Mouse (Mus musculus) midbrain, postnatal 0 days (tissue): ENCODE results near the gene Ptgfrn. TPM values are rescaled to one million over a fixed set of nuclear protein-coding genes. Genes with fewer than 3 reads are reported as not detected.

Experiments used
- ATAC-seq: fragments of 200-750 bp; cut with Nextera tagmentation; 2 replicates; pipeline ENCODE4 v1.8.0; 2017; ENCODE audit warnings: moderate number of reproducible peaks, mild to moderate bottlenecking, moderate TSS enrichment, moderate library complexity; ENCODE audit not compliant: low FRiP score
- DNase-seq: peaks from one replicate; pipeline ENCODE4 v3.0.0-alpha.2; 2015; ENCODE audit warnings: low spot score
- H3K27ac ChIP-seq: fragments of 300-500 bp; sonication (generic); 2 replicates; pipeline ENCODE4 v1.5.1; 2014; ENCODE audit warnings: low read depth, mild to moderate bottlenecking, low read length, mixed read lengths
- H3K27me3 ChIP-seq: fragments of 300-500 bp; sonication (generic); 2 replicates; pipeline ENCODE4 v1.6.1; 2014; ENCODE audit warnings: low read length, control low read depth, mixed read lengths; ENCODE audit not compliant: insufficient read depth
- H3K36me3 ChIP-seq: fragments of 300-500 bp; sonication (generic); 2 replicates; pipeline ENCODE4 v1.6.1; 2014; ENCODE audit warnings: low read length, control low read depth, mixed read lengths; ENCODE audit not compliant: insufficient read depth
- H3K4me1 ChIP-seq: fragments of 300-500 bp; sonication (generic); 2 replicates; pipeline ENCODE4 v1.6.1; 2014; ENCODE audit warnings: mild to moderate bottlenecking, control low read depth, antibody characterized with exemption, low read length, mixed read lengths; ENCODE audit not compliant: insufficient read depth
- H3K4me2 ChIP-seq: fragments of 300-500 bp; sonication (generic); 2 replicates; pipeline ENCODE4 v1.6.1; 2014; ENCODE audit warnings: low read depth, mild to moderate bottlenecking, low read length, mixed read lengths; ENCODE audit not compliant: poor library complexity, severe bottlenecking
- H3K4me3 ChIP-seq: fragments of 300-500 bp; sonication (generic); 2 replicates; pipeline ENCODE4 v1.5.1; 2014; ENCODE audit warnings: low read depth, mild to moderate bottlenecking, low read length, moderate library complexity
- H3K9ac ChIP-seq: fragments of 300-500 bp; sonication (generic); replicated peaks from 2 replicates; pipeline ENCODE4 v1.6.1; 2014; ENCODE audit warnings: mild to moderate bottlenecking, low read length, moderate library complexity, mixed read lengths; ENCODE audit not compliant: poor library complexity, severe bottlenecking
- H3K9me3 ChIP-seq: fragments of 300-500 bp; sonication (generic); 2 replicates; pipeline ENCODE4 v1.6.1; 2016; ENCODE audit warnings: low read length, control low read depth
- CTCF ChIP-seq: IDR thresholded peaks from 2 replicates; pipeline ENCODE4 v1.5.1; 2016; ENCODE audit warnings: antibody characterized with exemption, mild to moderate bottlenecking
- WGBS: fragments of 180-500 bp; shearing (Covaris S2); extraction: QIAGEN DNeasy Blood & Tissue Kit; methylation state at CpG from one replicate; pipeline ENCODE4 v1.1.7; 2014; 5-methylcytosine and 5-hydroxymethylcytosine counted together
- polyA plus RNA-seq: library from polyadenylated mRNA; unstranded; fragments of >200 nt; fragmentation: Nextera tagmentation; extraction: Ambion mirVana; gene quantifications from 2 replicates; pipeline ENCODE4 v1.2.1, GENCODE M21; 2015
- total RNA-seq: library from RNA; depleted of rRNA; stranded (reverse); fragments of >200 nt; gene quantifications from 2 replicates; pipeline ENCODE4 v1.2.3, GENCODE M21; 2014

Gene Ptgfrn
- total and polyA plus RNA-seq, 2 experiments from 2014 or later: 3.8 to 58.5 TPM

GRCm38 (mm10) chr3:101134861-101135260, 24.8 kb upstream of the Ptgfrn start:
- 97% methylated on average over 9 of the region's 9 CpGs for WGBS
- Histone ChIP-seq H3K36me3 (no peaks in the 10 kb centered on the region), H3K27me3 (no peaks in the 10 kb centered on the region), H3K9me3 (no peaks in the 10 kb centered on the region), H3K4me3 (no peak overlapping the region), H3K4me2 (no peak overlapping the region), H3K27ac (no peak overlapping the region), H3K4me1 (no peaks in the 10 kb centered on the region), H3K9ac (no peak overlapping the region)
- DNase-seq (no peak), ATAC-seq (no peak)
- no peak for TF ChIP-seq CTCF

DNA sequence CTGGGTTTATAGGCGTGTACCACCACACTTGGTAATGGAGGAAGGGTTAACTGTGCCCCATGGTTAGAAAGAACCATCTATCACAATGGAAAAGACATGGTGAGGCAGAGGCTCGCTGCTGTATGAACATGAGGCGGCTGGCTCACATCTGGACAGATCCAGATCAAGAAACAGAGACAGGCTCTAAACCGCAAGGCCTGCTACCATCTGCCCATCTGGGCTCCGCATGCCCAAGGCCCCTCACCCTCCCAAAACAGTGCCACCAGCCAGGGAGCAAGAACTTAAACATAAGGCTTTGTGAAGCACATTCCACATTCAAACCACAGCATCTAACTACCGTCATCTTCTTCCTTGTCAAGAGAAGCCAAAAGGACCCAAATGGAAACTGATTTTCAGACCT, 22.9 kb upstream of the Ptgfrn start:
- Histone ChIP-seq H3K9me3 (no peaks in the 10 kb centered on the region), H3K4me3 (no peak overlapping the region), H3K27ac (no peak overlapping the region), H3K36me3 (no peaks in the 10 kb centered on the region), H3K9ac (no peak overlapping the region), H3K27me3 (no peaks in the 10 kb centered on the region), H3K4me2 (no peak overlapping the region), H3K4me1 (no peaks in the 10 kb centered on the region)
- TF ChIP-seq CTCF: no peak
- WGBS: 94% methylated on average over 6 of the region's 6 CpGs
- no peak for ATAC-seq
- no peak for DNase-seq

GRCm38 (mm10) chr3:101131772-101132171, 21.7 kb upstream of the Ptgfrn start:
- H3K4me1 ChIP-seq: no peaks in the 10 kb centered on the region
- DNase-seq (no peak), ATAC-seq (no peak)
- no peak overlapping the region for H3K4me3 ChIP-seq
- 90% methylated on average over 5 of the region's 5 CpGs for WGBS
- no peak for TF ChIP-seq CTCF
- H3K4me2 ChIP-seq: no peak overlapping the region
- no peaks in the 10 kb centered on the region for H3K27me3 ChIP-seq
- H3K9me3 ChIP-seq: no peaks in the 10 kb centered on the region
- H3K36me3 ChIP-seq: no peaks in the 10 kb centered on the region
- no peak overlapping the region for H3K9ac ChIP-seq
- no peak overlapping the region for H3K27ac ChIP-seq

- no peaks in the 10 kb centered on the region for H3K9me3 ChIP-seq
- no peak for DNase-seq
- H3K4me1 ChIP-seq: no peaks in the 10 kb centered on the region
- TF ChIP-seq CTCF: no peak
- no peak overlapping the region for H3K9ac ChIP-seq
- no peak for ATAC-seq
- no peaks in the 10 kb centered on the region for H3K27me3 ChIP-seq
- H3K4me2 ChIP-seq: 0 out of 2 replicates have a peak overlapping the region, but pooled peaks have one; percentile 5
- H3K27ac ChIP-seq: no peak overlapping the region
- H3K36me3 ChIP-seq: no peaks in the 10 kb centered on the region
- WGBS: 6% methylated on average over 11 of the region's 11 CpGs
- H3K4me3 ChIP-seq: no peak overlapping the region
Measured at GRCm38 (mm10) chr3:101130526-101130925, 20.4 kb upstream of the Ptgfrn start.

- Histone ChIP-seq H3K36me3 (no peaks in the 10 kb centered on the region), H3K27ac (no peak overlapping the region), H3K27me3 (no peaks in the 10 kb centered on the region), H3K4me2 (no peak overlapping the region), H3K4me3 (no peak overlapping the region), H3K9ac (no peak overlapping the region), H3K4me1 (no peaks in the 10 kb centered on the region), H3K9me3 (no peaks in the 10 kb centered on the region)
- DNase-seq: no peak
- no peak for TF ChIP-seq CTCF
- no peak for ATAC-seq
- WGBS: 86% methylated on average over 3 of the region's 3 CpGs
Measured at GRCm38 (mm10) chr3:101129620-101130019, 19.5 kb upstream of the Ptgfrn start.

DNA sequence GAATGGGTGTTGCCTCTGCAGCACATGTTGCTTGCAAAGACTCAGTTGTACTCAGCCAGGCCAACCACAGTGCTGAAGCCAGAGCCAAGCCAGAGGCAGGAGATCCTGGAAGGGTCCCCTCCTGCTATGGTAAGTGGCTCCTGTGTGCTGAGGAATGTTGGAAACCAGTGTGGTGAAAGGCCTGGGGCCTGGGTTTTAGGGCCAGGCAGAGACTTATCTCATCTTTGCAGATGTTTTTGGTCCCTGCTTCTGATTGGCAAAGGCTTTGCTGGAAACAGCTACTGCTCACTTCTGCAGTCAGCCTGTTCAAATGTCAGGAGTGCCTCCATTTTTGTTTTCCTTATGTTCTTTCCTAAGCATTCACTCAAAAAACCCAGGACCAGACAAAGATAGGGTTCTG, 19.0 kb upstream of the Ptgfrn start:
- DNase-seq (no peak), ATAC-seq (no peak)
- Histone ChIP-seq H3K27ac (no peak overlapping the region), H3K4me2 (no peak overlapping the region), H3K9me3 (no peaks in the 10 kb centered on the region), H3K36me3 (no peaks in the 10 kb centered on the region), H3K4me3 (no peak overlapping the region), H3K4me1 (no peaks in the 10 kb centered on the region), H3K9ac (no peak overlapping the region), H3K27me3 (no peaks in the 10 kb centered on the region)
- no peak for TF ChIP-seq CTCF
